Mouse (Mus musculus) megakaryocyte, embryonic 14.5 days (primary cell): ENCODE data around the gene Sh3pxd2a.

Experiments used
- FLI1 ChIP-seq: IDR thresholded peaks from 2 replicates; pipeline ENCODE4 v1.6.1; 2012; ENCODE audit warnings: low read length, inconsistent platforms, mixed read lengths
- GATA1 ChIP-seq: IDR thresholded peaks from 3 replicates; pipeline ENCODE4 v1.6.1; 2012; ENCODE audit warnings: mixed read lengths, low read length, inconsistent platforms, borderline replicate concordance

- TF ChIP-seq GATA1 (no peak), FLI1 (no peak)
Measured at GRCm38 (mm10) chr19:47420539-47420938, 43.7 kb downstream of the Sh3pxd2a start.
